Mouse (Mus musculus): ENCODE measurements around the gene Nvl.
A peak's percentile ranks its signal among the peaks of the same experiment; 100 is the strongest.

The Nvl gene

GRCm38 (mm10) chr1:181064648-181065047 is 79.4 kb downstream of the Nvl start:
- DNase-seq: no peak

GRCm38 (mm10) chr1:181063991-181064390 is 80.0 kb downstream of the Nvl start:
- no peak for DNase-seq

GRCm38 (mm10) chr1:181061784-181062485 is 82.1 kb downstream of the Nvl start:
- DNase-seq: no peak

- DNase-seq: no peak
These were observed 91.1 kb downstream of the Nvl start for GRCm38 (mm10) chr1:181052898-181053297.

GRCm38 (mm10) chr1:181050937-181051336 is 93.1 kb downstream of the Nvl start, which contains the start of gene 9130409I23Rik:
9130409I23Rik (plus strand) TSS chr1:181051237.
- no peak for DNase-seq

- DNase-seq: no peak
These were observed 94.6 kb downstream of the Nvl start for GRCm38 (mm10) chr1:181049328-181049842.

GRCm38 (mm10) chr1:181047520-181047919 is 96.5 kb downstream of the Nvl start:
- DNase-seq: no peak

GRCm38 (mm10) chr1:181039652-181040051 is 104.4 kb downstream of the Nvl start:
- peak; percentile 53 to 61 for DNase-seq

GRCm38 (mm10) chr1:181037623-181038022 is 106.4 kb downstream of the Nvl start:
- peak in 1 of 2 experiments; percentile 27 for DNase-seq

Data from kidney, postnatal 36 days (tissue).